Mouse (Mus musculus): ENCODE data around the gene Klhl22.

The Klhl22 gene

GRCm38 (mm10) chr16:17802456-17802838 is 43.0 kb downstream of the Klhl22 start:
- no peak for DNase-seq (ENCODE audit: low spot score in 2 of 2)

DNA sequence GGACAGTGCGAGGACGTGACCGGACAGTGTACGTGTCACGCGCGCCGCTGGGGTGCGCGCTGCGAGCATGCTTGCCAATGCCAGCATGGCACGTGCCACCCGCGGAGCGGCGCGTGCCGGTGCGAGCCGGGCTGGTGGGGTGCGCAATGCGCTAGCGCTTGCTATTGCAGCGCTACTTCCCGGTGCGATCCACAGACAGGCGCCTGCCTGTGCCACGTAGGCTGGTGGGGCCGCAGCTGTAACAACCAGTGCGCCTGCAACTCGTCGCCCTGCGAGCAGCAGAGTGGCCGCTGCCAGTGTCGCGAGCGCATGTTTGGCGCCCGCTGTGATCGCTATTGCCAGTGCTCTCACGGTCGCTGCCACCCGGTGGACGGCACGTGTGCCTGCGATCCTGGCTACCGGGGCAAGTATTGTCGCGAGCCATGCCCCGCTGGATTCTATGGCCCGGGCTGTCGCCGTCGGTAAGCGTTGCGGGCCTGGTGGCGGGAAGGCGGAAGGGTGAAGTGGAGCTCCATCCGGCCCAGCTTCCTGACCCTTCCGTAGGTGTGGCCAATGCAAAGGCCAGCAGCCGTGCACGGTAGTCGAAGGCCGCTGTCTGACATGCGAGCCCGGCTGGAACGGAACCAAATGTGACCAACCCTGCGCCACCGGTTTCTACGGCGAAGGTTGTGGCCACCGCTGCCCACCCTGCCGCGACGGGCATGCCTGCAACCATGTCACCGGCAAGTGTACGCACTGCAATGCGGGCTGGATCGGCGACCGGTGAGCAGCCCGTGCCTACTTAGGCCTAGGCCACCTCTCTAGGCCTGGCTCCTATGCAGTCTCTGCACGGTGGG is 43.6 kb downstream of the Klhl22 start:
- no peak for DNase-seq (ENCODE audit: low spot score in 2 of 2)

- DNase-seq (ENCODE audit: low spot score in 2 of 2), result no peak
Measured at GRCm38 (mm10) chr16:17803675-17804448, 44.4 kb downstream of the Klhl22 start.

GRCm38 (mm10) chr16:17804449-17804912 is 45.1 kb downstream of the Klhl22 start:
- DNase-seq (ENCODE audit: low spot score in 2 of 2), result peak in 1 of 2 experiments; percentile 18

GRCm38 (mm10) chr16:17804982-17805381 is 45.6 kb downstream of the Klhl22 start:
- DNase-seq (ENCODE audit: low spot score in 2 of 2), result no peak

DNA sequence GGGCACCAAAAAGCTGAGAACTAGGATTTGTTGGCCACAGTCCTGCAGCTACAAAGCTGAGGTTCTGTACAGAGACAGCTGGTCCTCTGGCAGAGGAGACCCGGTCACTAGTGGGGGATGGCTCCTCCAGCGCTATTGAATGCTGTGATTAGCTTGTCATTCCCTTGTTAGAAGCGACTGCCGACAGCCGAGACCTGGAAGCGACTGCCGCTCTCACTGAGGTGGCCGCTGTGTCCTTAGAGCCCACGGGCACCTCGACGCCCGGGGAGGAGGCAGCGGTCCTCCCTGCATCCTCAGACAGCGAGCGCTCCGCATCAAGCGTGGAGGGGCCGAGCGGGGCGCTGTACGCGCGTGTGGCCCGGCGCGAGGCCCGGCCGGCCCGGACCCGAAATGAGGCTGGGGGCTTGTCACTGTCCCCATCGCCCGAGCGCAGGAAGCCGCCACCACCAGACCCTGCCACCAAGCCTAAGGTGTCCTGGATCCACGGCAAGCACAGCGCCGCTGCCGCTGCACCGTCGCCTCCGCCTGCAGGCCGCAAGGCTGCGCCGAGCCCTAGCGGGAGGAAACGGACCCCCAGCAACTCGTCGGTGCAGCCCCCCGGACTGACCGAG is 47.3 kb downstream of the Klhl22 start:
- DNase-seq (ENCODE audit: low spot score in 2 of 2), result peak in 1 of 2 experiments; percentile 29

- peak; percentile 89 to 93 for DNase-seq (ENCODE audit: low spot score in 2 of 2)
Measured at GRCm38 (mm10) chr16:17807192-17808009, 48.0 kb downstream of the Klhl22 start.

GRCm38 (mm10) chr16:17809125-17809524 is 49.7 kb downstream of the Klhl22 start:
- no peak for DNase-seq (ENCODE audit: low spot score in 2 of 2)

DNA sequence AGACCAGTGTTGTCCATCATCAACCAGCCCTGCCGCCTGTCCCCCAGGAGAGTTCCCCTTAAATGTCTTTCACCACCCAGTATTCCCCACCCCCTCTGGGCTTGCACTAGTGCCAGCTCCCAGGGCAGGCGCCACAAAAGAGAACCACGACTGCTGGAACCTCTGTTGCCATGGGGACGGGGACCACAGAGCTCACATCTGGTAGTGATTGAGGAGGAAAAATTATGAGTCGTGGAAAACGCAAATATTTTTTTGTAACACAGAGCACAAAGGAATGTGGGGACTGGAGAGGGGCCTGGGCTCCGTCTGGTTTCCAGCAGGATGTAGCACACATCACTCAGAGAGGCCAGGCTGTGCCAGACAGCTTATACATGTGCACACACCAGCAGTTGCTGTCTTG is 50.3 kb downstream of the Klhl22 start:
- no peak for DNase-seq (ENCODE audit: low spot score in 2 of 2)

DNA sequence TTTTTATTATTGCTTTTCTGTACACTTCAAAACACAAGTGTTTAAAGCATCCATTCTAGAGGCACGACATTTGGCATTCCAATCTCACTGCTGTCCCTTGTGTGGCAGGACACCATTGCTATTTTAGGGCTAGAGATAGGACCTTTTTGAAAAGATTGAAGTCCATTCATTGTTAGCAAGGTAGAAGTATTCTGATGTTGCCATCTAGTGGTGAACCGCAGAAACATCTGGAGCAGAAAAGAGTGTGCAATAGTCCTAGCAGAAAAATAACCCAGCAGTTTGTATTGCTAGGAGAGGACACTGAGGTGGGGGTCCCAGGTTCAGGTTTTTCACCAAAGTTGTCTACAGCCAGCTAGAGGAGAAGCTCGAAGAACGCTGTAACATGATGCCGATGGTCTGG is 52.7 kb downstream of the Klhl22 start:
- no peak for DNase-seq (ENCODE audit: low spot score in 2 of 2)

DNA sequence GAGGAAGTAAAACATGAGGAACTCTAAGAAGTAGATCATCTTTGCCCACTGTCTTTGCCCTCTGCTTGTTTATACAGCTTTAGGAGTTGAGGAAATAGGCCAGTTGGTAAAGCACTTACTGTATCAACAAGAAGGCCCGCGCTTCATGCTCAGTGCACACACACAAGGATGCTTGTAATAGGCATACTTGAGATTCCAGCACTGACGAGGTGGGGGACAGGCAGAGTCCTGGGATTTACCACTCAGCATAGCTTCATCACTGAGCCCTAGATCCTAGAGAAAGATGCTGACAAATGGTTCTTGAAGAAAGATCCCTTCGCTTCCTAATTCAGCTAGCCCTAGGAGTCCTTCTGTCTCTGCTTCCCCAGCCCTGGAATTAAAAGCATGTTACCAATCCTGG is 53.8 kb downstream of the Klhl22 start:
- DNase-seq (ENCODE audit: low spot score in 2 of 2), result no peak

GRCm38 (mm10) chr16:17815411-17816402 is 56.3 kb downstream of the Klhl22 start:
- DNase-seq (ENCODE audit: low spot score in 2 of 2), result peak; percentile 58 to 74

GRCm38 (mm10) chr16:17816528-17816927 is 57.1 kb downstream of the Klhl22 start:
- DNase-seq (ENCODE audit: low spot score in 2 of 2), result no peak

GRCm38 (mm10) chr16:17826500-17826899 is 67.1 kb downstream of the Klhl22 start:
- DNase-seq (ENCODE audit: low spot score in 2 of 2), result no peak

GRCm38 (mm10) chr16:17828229-17828628 is 68.8 kb downstream of the Klhl22 start:
- DNase-seq (ENCODE audit: low spot score in 2 of 2), result no peak

DNA sequence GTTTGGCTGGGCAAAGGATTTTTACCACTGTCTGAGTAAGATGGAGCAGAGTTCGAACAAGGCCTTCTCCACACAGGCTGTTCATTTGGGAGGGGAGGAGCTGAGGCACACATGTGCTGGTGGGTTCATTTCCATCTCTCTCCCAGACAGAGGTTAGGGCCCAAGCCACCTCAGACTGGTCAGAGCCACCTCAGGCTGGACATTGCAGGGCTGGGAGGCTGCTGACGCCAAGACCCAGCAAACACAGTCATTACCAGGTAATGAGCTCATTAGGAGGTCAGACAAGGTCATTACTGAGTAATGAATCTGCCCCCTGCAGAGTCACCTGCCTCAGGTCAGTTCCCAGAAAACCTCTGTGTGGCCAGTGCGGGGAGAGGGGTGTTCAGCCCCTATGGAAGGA is 69.4 kb downstream of the Klhl22 start:
- DNase-seq (ENCODE audit: low spot score in 2 of 2), result no peak

DNA sequence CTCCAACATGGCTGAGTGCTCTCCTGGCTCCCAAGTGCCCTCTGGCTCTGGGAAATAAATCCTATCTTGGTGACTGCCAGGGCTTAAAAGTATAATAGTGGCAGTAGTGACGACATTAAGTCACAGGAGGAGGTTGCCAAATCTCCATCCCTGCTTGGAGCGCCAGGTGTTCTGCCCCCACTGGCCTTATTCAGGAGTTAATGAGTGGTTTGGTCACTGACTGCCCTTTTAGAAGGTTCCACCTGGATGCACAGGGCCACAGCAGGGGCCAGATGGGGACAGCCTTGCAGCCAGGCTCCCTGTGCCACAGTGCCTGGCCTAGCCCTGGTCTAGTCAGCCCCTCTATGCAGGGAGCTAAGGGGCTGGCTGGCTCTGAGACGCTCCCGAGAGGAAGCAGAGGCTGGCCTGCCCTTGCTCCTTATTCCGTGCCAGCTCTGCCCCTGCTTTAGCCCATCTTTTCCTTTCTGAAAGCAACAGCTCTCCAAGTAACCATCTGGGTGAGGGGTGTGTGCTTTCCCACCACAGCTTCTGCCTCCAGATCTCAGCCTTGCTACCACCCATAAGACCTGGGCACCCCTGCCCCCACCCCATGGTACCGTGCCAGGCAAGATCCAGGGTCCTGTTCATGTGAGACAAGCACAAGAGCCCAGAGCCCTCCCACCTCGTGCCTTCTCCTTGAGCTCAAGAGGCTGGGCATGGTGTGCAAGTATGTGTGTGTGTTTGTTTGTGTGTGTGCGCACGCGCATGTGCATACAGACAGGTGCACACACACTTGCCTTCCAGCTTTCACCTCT is 71.2 kb downstream of the Klhl22 start:
- DNase-seq (ENCODE audit: low spot score in 2 of 2), result no peak

DNA sequence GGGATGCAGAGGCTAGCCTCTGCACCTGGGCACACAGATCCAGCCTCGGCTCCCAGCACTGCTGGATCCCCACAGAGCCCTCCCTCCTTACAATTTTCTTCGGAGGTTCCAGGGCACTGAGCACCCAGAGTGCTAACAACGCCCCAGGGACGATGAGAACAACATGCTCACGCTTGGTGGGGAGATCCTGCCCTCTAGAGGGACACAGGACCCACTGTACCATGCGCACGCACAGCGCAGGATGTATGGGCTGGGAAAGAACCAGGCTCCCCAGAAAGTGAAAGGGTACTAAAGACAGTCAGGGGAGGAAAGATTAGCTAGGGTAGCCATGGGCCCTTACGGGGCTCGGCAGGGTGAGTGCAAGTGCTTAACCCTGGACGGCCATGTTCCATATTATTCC is 72.4 kb downstream of the Klhl22 start:
- DNase-seq (ENCODE audit: low spot score in 2 of 2), result no peak

DNA sequence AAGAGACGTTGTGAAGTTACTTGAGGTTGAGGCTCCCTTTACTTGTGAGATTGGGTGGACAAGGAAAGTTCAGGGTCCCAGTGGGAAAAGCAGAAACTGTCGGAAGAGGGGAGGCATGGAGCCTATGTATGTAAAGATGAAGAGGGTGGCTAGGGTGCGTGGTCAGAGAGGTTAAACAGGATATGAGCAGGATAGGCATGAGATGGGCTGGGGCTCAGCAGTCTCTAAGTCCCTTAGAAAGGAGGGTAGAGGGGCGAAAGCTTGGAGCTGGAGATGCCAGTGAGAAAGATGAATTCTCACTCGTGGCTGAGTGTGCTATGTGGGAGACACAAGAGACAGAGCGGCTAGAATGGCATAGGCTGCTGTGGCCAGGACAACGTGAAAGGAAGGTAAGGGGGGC is 73.4 kb downstream of the Klhl22 start, which contains the start of gene B830017H08Rik:
TSS of gene B830017H08Rik (plus strand) at position 301 of the 400 bp plus-strand sequence.
- DNase-seq (ENCODE audit: low spot score in 2 of 2), result no peak

All from thymus, postnatal 10 days (tissue).